Mouse (Mus musculus): ENCODE measurements at regions not wholly inside any gene's neighbourhood (a gene's known extent, or its start where the extent isn't known, plus 50 kb on each side); places are given as distances from the start of the nearest gene placed in this dataset.

- no peak for TF ChIP-seq ZMIZ1 (IDR thresholded peaks at IDR 0.05; ENCODE audit: low read depth, low read length)
- TF ChIP-seq MYB (IDR thresholded peaks at IDR 0.05; ENCODE audit: low read depth, low read length), result no peak
- TF ChIP-seq EP300 (IDR thresholded peaks at IDR 0.05; ENCODE audit: low read depth in 1 of 2, low read length in 2 of 2), result no peak
- no peak for TF ChIP-seq E2F4 (IDR thresholded peaks at IDR 0.05; ENCODE audit: borderline replicate concordance, low read depth, low read length)
- Histone ChIP-seq H3K36me3 (ENCODE audit: control insufficient read depth in 1 of 2, insufficient read depth in 2 of 2, low read length in 2 of 2) (no peaks in the 10 kb centered on the region), H3K4me3 (ENCODE audit: control insufficient read depth in 1 of 2, insufficient read depth in 1 of 2, low read depth in 2 of 2, low read length in 2 of 2) (no peak overlapping the region), H3K79me2 (ENCODE audit: control insufficient read depth, insufficient read depth, low read length, poor library complexity) (no peaks in the 10 kb centered on the region), H3K27ac (ENCODE audit: control insufficient read depth, low read depth, low read length) (no peak overlapping the region), H3K4me1 (ENCODE audit: control insufficient read depth in 1 of 2, insufficient read depth in 2 of 2, low read length in 2 of 2) (no peaks in the 10 kb centered on the region; a peak in 1 of 4 replicates), H3K9me3 (replicated peaks; ENCODE audit: insufficient read depth, low read length) (no peaks in the 10 kb centered on the region), H3K9ac (ENCODE audit: control insufficient read depth, low read depth, low read length, poor library complexity, severe bottlenecking) (no peak overlapping the region), H3K27me3 (ENCODE audit: control insufficient read depth in 1 of 2, insufficient read depth in 2 of 2, low read length in 2 of 2) (no peaks in the 10 kb centered on the region)
- no peak for DNase-seq (ENCODE audit: low read depth, low spot score)
These were observed 421.8 kb upstream of the Zeb2 start for GRCm38 (mm10) chr2:45538950-45539349.

GRCm38 (mm10) chr2:45537722-45538121, 420.5 kb upstream of the Zeb2 start:
- Histone ChIP-seq H3K4me1 (ENCODE audit: control insufficient read depth in 1 of 2, insufficient read depth in 2 of 2, low read length in 2 of 2) (no peaks in the 10 kb centered on the region; a peak in 1 of 4 replicates), H3K4me3 (ENCODE audit: control insufficient read depth in 1 of 2, insufficient read depth in 1 of 2, low read depth in 2 of 2, low read length in 2 of 2) (no peak overlapping the region), H3K27ac (ENCODE audit: control insufficient read depth, low read depth, low read length) (no peak overlapping the region), H3K27me3 (ENCODE audit: control insufficient read depth in 1 of 2, insufficient read depth in 2 of 2, low read length in 2 of 2) (no peaks in the 10 kb centered on the region), H3K36me3 (ENCODE audit: control insufficient read depth in 1 of 2, insufficient read depth in 2 of 2, low read length in 2 of 2) (no peaks in the 10 kb centered on the region), H3K79me2 (ENCODE audit: control insufficient read depth, insufficient read depth, low read length, poor library complexity) (no peaks in the 10 kb centered on the region), H3K9ac (ENCODE audit: control insufficient read depth, low read depth, low read length, poor library complexity, severe bottlenecking) (no peak overlapping the region), H3K9me3 (replicated peaks; ENCODE audit: insufficient read depth, low read length) (no peaks in the 10 kb centered on the region)
- TF ChIP-seq MYB (IDR thresholded peaks at IDR 0.05; ENCODE audit: low read depth, low read length) (no peak), ETS1 (IDR thresholded peaks at IDR 0.05; ENCODE audit: low read depth, low read length) (no peak), CTCF (IDR thresholded peaks at IDR 0.05 in 2 of 3, conservative IDR thresholded peaks at IDR 0.05 in 1 of 3; ENCODE audit: control insufficient read depth in 1 of 3, insufficient read depth in 1 of 3, low read depth in 2 of 3, low read length in 3 of 3, poor library complexity in 1 of 3, severe bottlenecking in 1 of 3) (no peak), USF1 (IDR thresholded peaks at IDR 0.05; ENCODE audit: low read depth, low read length) (no peak), E2F4 (IDR thresholded peaks at IDR 0.05; ENCODE audit: borderline replicate concordance, low read depth, low read length) (no peak), NRF1 (IDR thresholded peaks at IDR 0.05; ENCODE audit: insufficient read depth, low read depth, low read length, poor library complexity, severe bottlenecking) (no peak), MYC (IDR thresholded peaks at IDR 0.05; ENCODE audit: low read depth, low read length) (no peak), KAT2A (conservative IDR thresholded peaks at IDR 0.05; ENCODE audit: low read depth, low read length) (no peak)
- no peak for DNase-seq (ENCODE audit: low read depth, low spot score)

GRCm38 (mm10) chr2:45534806-45535205, 417.6 kb upstream of the Zeb2 start:
- DNase-seq (ENCODE audit: low read depth, low spot score), result no peak
- Histone ChIP-seq H3K79me2 (ENCODE audit: control insufficient read depth, insufficient read depth, low read length, poor library complexity) (no peaks in the 10 kb centered on the region), H3K9ac (ENCODE audit: control insufficient read depth, low read depth, low read length, poor library complexity, severe bottlenecking) (no peak overlapping the region), H3K27ac (ENCODE audit: control insufficient read depth, low read depth, low read length) (no peak overlapping the region), H3K27me3 (ENCODE audit: control insufficient read depth in 1 of 2, insufficient read depth in 2 of 2, low read length in 2 of 2) (no peaks in the 10 kb centered on the region), H3K4me1 (ENCODE audit: control insufficient read depth in 1 of 2, insufficient read depth in 2 of 2, low read length in 2 of 2) (no peaks in the 10 kb centered on the region; a peak in 1 of 4 replicates), H3K36me3 (ENCODE audit: control insufficient read depth in 1 of 2, insufficient read depth in 2 of 2, low read length in 2 of 2) (no peaks in the 10 kb centered on the region), H3K9me3 (replicated peaks; ENCODE audit: insufficient read depth, low read length) (no peaks in the 10 kb centered on the region), H3K4me3 (ENCODE audit: control insufficient read depth in 1 of 2, insufficient read depth in 1 of 2, low read depth in 2 of 2, low read length in 2 of 2) (no peak overlapping the region)
- no peak for TF ChIP-seq POLR2A (IDR thresholded peaks at IDR 0.05; ENCODE audit: control insufficient read depth in 1 of 2, insufficient read depth in 1 of 2, low read depth in 1 of 2, low read length in 2 of 2, poor library complexity in 1 of 2)
